13 mouse cellular contexts compared by ENCODE assay signal in genomic region chr6:54463701-54464458, GRCm38 (mm10). TPM values are rescaled to one million over a fixed set of nuclear protein-coding genes. Genes with fewer than 3 reads are reported as not detected.
DNase-seq lines count a peak whose midpoint lies in the region; ATAC-seq and TF ChIP-seq lines count a peak whose summit lies in the region.
"Had no signal": no experiment of that assay in that cellular context is flagged by ENCODE, and none has a peak within 500 bp of the region (broad histone marks: within the 10 kb centered on the region; RNA-seq: fewer than 3 reads in every experiment).

No protein-coding gene starts in this region.

- H3K27ac ChIP-seq in lung, embryonic 14.5 days (ENCODE audit: low read depth): no peak overlapping the region
- H3K27ac ChIP-seq: intestine, embryonic 15.5 days had no signal

- H3K4me2 ChIP-seq in lung, embryonic 14.5 days: no peak overlapping the region
- H3K4me2 ChIP-seq: intestine, embryonic 15.5 days had no signal

- no peaks in the 10 kb centered on the region for H3K36me3 ChIP-seq in lung, embryonic 14.5 days (ENCODE audit: insufficient read depth)
- H3K36me3 ChIP-seq: G1E; intestine, embryonic 15.5 days had no signal

- ATAC-seq in lung, embryonic 14.5 days (ENCODE audit: insufficient read depth): no peak
- ATAC-seq: intestine, embryonic 15.5 days had no signal

- no peak for TF ChIP-seq CTCF in lung, embryonic 14.5 days (IDR thresholded peaks at IDR 0.05; ENCODE audit: low read depth)

- H3K9me3 ChIP-seq in lung, embryonic 14.5 days (ENCODE audit: low read depth, low read length): no peaks in the 10 kb centered on the region
- H3K9me3 ChIP-seq: intestine, embryonic 15.5 days had no signal

- no peak overlapping the region for H3K4me3 ChIP-seq in lung, embryonic 14.5 days (ENCODE audit: low read depth, low read length)
- H3K4me3 ChIP-seq: intestine, embryonic 15.5 days had no signal

- H3K27me3 ChIP-seq in lung, embryonic 14.5 days (ENCODE audit: insufficient read depth, low read length): no peaks in the 10 kb centered on the region
- H3K27me3 ChIP-seq: intestine, embryonic 15.5 days had no signal

- no peak overlapping the region for H3K9ac ChIP-seq in lung, embryonic 14.5 days
- H3K9ac ChIP-seq: intestine, embryonic 15.5 days had no signal

- DNase-seq in adrenal gland, postnatal 10 days: peak; percentile 36
- DNase-seq in adrenal gland, adult 2 months: no peak
- peak; percentile 39 to 59 for DNase-seq in layer of hippocampus, adult 8-10 months (ENCODE audit: low spot score in 2 of 2)
- DNase-seq in layer of hippocampus, adult 9-10 months (ENCODE audit: low spot score): no peak
- DNase-seq in cerebellum, postnatal 10 days: peak; percentile 53 to 64
- peak; percentile 71 for DNase-seq in lung, embryonic 14.5 days
- DNase-seq in spleen, postnatal 10 days (ENCODE audit: low spot score in 2 of 2): no peak
- DNase-seq in urinary bladder, postnatal 4 days (ENCODE audit: low spot score in 2 of 2): no peak
- DNase-seq: adrenal gland, adult 8-10 months; spleen, adult 18-20 months; thymus, postnatal 36 days had no signal

- 58% methylated on average over 8 of the region's 8 CpGs for WGBS in lung, embryonic 14.5 days

- H3K4me1 ChIP-seq in lung, embryonic 14.5 days (ENCODE audit: insufficient read depth): peaks cover 3% of the 10 kb centered on the region; the same call in 1 of the 2 replicates
- H3K4me1 ChIP-seq: intestine, embryonic 15.5 days had no signal

RNA-seq across cellular contexts. Expression of gene Wipf3, which starts 34.5 kb away (rescaled TPM):
- 1 to 10 TPM; 4.6 to 8.2 TPM for total RNA-seq in adrenal gland, postnatal 10 days (2021)
- total RNA-seq in adrenal gland, adult 2 months (2021): 1 to 10 TPM; 1.3 to 2.0 TPM
- polyA plus RNA-seq in adrenal gland, adult 2 months (2012; rRNA removed): 0.65 and 0.69 TPM in 2 replicates
- 100 to 1,000 TPM; 309 to 327 (median 317) TPM for total RNA-seq in layer of hippocampus, adult 8-10 months (2022)
- polyA plus RNA-seq in lung, embryonic 14.5 days (2014; fragmentation: Nextera tagmentation; extraction: Ambion mirVana): 1.9 and 2.2 TPM in 2 replicates
- polyA plus RNA-seq: G1E had no signal

Comparison
In these comparisons a context has a peak if more than half of its experiments do, and no peak if none do; other contexts are left out.
1. DNase-seq: peak in adrenal gland, postnatal 10 days (single experiment), layer of hippocampus, adult 8-10 months (2 of 2), cerebellum, postnatal 10 days (2 of 2) and lung, embryonic 14.5 days (single experiment); none in adrenal gland, adult 2 months (single experiment), layer of hippocampus, adult 9-10 months (single experiment), spleen, postnatal 10 days (0 of 2) and urinary bladder, postnatal 4 days (0 of 2).
2. RNA of gene Wipf3, which starts 34.5 kb away (total RNA-seq): 309 to 327 TPM in layer of hippocampus, adult 8-10 months; 4.6 to 8.2 TPM in adrenal gland, postnatal 10 days and 1.3 to 2.0 TPM in adrenal gland, adult 2 months; every median in the first group is over 10 times any median in the second.